Mouse (Mus musculus): ENCODE results near the gene Hipk2.

DNA sequence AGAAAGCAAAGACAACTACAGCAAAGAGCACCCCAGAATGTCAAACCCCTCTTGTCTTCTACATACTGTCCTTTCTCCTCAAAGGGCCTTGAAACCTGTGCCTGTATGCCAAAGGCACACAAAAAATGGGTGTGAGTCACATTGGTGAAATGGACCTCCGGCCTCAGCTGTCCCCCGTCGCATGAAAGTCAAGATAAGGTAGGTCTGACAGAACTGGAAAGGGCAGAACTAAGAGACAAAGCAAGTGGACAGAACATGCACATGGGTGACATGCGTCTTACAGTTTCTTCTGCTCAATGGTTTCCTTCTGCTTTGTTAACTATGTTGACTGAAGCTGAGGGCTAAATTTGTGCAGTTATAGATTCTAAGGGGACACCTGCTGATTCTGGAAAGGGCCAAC lies 119.0 kb downstream of the Hipk2 start:
- TF ChIP-seq CTCF (IDR thresholded peaks at IDR 0.05; ENCODE audit: control insufficient read depth, insufficient read depth, low read length), result no peak
- no peak for TF ChIP-seq POLR2A (IDR thresholded peaks at IDR 0.05; ENCODE audit: borderline replicate concordance, control insufficient read depth, low read depth, low read length)

Measured in bone marrow, adult 2 months (tissue).